Mouse (Mus musculus): ENCODE measurements at regions not wholly inside any gene's neighbourhood (a gene's known extent, or its start where the extent isn't known, plus 50 kb on each side); places are given as distances from the start of the nearest gene placed in this dataset.
A peak's percentile ranks its signal among the peaks of the same experiment; 100 is the strongest.

DNA sequence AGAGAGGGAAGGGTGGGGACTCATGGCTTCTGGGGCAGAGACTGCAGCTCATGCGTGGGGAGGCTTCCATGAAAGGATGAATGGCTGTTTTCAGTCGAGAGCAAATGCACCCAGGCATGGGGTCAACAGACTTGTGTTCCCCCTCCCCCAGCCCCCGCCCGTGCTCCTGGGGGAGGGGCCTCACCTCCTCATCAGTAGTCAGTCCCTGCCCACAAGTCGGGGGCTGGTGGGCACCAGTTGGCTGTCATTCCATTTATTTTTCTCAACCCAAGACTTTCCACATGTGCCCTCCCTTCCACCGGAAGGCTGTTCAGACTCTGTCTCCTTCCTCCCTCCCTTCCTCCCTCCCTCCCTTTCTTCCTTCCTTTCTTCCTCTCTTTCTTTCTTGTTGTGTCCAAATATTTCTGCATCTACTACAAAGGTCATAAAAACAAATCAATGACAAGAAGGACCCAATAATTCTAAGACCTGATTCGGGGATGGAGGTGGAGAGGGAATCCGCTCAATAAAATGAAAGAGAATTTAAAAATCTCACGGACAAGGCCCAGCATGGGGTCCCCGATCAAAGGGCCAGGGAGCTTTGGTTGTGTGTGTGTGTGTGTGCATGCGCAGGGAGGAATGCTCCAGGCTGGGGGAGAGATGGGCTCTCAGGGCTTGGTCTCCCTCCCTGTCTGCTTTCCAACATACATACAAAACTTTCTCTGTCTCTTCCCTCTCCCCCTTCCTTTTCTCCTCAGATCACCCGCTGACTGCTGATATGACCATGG lies 57.7 kb downstream of the Rpl14 start:
- no peak for DNase-seq (ENCODE audit: low spot score in 2 of 2)

DNA sequence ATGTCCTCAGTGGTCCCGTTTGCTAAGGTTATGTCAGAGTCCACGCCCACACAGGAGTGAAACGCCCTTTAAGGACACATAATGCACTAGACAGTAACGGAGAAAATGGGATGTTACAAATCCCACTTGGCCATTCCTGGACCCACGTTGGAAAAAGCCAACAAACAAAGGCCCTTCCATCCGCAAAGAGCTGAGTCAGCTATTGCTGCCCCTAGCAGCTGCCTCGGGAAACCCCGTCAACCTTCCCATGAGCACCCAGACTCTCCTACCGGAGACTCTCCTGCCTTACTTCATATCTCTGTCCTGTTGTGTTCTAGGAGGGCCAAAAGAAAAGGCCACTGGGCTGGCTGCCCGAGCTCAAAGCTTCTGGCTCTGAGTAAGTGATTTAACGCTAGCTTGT lies 58.4 kb downstream of the Rpl14 start:
- no peak for DNase-seq (ENCODE audit: low spot score in 2 of 2)

DNA sequence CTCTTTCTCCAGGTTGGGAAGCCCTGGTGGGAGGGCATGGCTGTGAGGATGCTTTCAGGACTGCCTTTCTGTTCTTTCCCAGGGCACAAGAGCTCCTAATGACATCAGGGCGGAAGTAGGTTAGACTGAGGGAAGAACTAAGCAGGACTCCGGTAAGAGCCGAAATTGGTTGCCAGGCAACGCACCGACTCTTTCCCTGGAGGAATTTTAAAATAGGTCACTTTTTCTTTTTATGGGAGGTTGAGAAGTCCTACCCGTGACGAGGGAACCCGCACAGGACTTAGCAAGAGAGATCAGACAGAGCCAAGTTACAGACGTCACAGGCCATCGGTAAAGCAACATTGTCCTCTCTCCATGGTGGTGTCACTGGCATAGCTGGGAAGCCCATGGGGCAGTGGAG lies 61.6 kb downstream of the Rpl14 start:
- DNase-seq (ENCODE audit: low spot score in 2 of 2): no peak

DNA sequence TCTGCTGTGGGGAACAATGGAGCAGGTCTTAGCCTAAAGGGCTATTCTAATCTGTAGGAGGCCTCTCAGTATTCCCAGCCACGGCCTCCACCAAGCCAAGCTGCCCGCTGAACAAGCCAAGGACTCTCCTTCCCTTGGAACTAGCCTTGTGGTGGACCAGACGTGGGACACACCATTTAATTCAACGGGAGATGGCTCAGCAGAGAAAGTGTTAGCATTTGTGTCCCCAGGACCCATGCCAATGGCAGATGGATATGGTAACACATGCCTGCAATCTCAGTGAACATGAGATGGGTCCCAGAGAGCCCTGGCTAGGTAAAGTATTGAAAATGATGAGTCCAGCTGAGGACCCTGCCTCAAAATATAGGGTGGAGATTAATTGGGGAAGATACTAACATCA lies 71.4 kb downstream of the Rpl14 start:
- DNase-seq (ENCODE audit: low spot score in 2 of 2): no peak

DNA sequence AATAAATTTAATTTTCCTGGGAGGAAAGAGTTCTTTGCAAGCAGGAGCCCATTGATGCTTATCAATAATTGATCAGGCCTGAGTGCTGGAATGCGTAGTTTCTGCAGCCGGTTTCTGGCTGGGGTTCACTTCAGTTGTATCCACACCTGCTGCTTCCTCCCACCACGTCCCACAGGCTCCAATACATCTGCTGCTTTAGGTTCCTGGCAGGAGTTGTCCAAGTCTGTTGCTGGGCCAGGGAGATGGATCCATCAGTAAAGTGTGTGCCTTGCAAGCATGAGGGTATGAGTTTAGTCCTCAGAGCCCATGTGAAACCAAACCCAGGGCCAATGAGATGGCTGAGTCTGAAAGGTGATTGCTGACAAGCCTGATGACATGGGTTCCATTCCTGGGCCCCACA lies 72.1 kb downstream of the Rpl14 start:
- no peak for DNase-seq (ENCODE audit: low spot score in 2 of 2)

DNA sequence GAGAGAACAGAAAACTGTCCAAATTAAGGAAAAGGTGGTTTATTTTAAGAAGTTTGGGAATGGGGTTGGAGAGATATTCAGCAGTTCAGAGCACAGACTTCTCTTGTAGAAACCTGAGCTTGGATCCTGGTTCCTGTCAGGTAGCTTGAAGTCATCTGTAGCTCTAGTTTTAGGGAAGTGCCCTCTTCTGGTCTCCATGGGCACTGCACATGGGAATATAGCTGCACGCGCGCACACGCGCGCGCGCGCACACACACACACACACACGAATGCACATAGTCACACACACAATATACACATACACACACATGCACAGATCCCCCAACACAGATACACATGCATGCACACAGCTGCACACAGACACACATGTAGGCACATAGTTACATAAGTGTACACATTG lies 74.5 kb downstream of the Rpl14 start:
- no peak for DNase-seq (ENCODE audit: low spot score in 2 of 2)

DNA sequence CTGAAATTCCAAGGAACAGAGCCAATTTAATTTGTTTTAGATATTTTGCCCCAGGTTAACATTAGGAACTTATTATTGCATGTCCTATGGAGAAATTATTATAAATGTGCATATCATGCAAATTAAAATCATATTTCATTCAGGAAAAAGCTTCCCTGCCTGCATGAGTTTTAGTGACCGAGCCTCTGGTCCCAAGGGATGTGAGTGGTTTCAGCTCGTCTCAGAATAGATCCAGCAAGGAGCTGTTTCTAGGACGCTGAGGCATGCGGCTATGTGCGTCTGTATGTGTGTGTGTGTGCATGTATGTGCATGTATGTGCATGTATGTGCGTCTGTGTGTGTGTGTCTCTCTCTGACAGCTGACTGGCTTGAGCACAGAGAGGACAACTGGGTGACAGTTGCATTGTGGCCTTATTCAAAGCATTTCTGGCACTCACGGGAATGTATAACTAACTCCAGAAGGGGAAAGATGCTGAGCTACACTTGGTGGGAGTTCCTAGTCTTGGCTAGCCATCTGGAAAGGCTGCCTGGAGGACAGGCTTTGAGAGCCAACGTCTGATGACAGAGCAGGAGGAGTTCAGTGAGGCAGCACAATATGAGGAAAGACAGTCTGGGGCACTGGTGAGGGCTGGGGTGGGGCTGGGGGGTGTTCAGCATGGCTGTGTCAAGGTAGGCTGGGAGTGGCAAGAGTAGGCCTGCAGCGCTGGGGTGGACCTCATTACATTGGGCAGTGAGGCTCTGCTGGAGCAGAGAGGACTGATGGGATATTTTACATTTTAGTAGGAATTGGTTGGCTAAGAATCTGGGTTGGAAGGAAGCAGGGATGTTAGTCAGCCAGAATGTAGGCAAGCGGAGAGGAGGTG lies 75.8 kb downstream of the Rpl14 start:
- DNase-seq (ENCODE audit: low spot score in 2 of 2): no peak

DNA sequence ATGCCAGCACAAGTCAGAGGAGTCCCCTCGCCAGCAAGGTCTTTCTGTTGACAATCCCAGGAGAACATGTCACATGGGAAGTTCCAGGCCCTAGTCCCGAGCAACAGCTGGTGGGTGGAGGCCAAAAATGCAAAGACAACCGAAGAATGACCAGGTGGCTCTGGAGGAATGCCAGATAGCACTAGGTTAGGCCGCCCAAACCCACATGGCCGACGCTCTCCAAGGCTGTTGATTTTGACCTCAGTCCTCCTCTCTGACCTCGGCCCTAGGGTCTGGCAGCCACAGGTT lies 76.4 kb downstream of the Rpl14 start:
- no peak for DNase-seq (ENCODE audit: low spot score in 2 of 2)

DNA sequence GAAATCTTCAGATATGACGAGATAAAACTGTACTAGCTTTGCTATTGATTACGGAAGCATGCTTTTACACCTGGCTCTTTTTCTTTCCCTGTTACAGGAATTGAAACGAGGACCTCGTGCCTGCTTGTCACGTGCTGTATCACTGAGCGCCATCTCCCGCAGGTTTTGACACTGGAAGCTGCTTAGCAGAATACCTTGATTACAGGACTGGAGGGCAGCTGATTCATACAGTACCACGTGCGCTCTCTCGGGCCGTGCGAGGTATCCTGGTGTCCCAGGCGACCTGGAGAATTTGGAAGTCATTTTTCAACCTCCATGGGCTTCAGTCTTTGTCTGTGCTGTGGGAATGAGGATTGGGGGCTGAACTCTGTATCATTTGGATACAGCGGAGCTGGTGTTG lies 81.5 kb downstream of the Rpl14 start:
- no peak for DNase-seq (ENCODE audit: low spot score in 2 of 2)

DNA sequence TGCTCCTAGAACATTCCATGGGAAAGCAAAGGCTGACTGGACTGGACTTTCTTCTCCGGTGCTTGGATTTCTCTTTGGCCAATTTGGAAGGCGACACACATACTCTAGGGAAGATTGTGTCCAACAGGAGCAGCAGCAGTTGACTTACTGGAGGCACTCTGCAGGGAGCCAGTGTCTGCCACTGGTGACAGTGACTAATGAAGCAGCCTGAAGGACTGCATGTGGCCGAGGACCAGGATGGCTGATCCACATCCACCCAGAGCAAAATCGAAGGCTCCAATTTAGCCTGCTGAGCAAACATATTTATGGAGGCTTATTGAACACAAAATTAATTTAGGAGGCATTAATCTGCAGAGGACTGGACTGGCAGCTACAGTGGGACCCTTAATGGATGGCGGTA lies 81.9 kb downstream of the Rpl14 start:
- DNase-seq (ENCODE audit: low spot score in 2 of 2): no peak

DNA sequence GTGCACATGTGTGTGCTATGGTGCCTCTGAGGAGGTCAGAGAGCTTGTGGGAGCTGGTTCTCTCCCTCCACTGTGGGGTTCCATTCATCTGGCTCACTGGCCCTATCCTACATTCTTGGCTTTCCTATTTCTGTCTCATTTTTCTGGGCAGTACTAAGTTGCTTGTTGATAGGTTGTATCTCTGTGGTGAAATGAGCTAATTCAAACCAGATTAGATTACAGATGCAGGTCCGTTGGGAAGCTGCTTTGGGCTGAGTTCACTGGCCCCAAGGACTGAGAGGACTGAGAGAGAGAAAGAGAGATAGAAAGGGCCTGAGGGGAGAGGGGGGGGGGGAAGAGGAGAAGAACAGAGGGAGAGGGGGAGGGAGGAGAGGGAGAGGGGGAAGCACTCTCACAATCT lies 83.5 kb downstream of the Rpl14 start:
- no peak for DNase-seq (ENCODE audit: low spot score in 2 of 2)

DNA sequence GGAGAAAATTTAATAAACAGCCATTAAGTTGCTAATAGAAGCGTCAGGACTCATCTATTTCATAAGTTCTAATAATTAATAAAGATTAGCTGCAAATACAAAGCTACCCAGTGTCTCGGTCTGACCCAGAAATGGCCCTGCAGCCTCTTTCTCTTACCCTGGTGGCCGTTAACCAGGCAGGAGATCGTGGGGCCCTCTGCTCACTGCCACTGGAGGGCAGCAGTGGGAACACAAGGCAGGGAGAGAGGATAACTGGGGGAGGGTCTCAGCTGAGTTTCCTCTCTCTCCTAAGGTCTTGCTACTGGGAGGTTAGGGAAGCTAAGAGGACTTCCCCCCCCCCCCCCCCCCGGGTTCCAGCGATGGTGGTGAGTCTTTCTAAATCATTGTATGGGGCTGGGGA lies 85.7 kb downstream of the Rpl14 start:
- DNase-seq (ENCODE audit: low spot score in 2 of 2): peak in 1 of 2 experiments; percentile 22

DNA sequence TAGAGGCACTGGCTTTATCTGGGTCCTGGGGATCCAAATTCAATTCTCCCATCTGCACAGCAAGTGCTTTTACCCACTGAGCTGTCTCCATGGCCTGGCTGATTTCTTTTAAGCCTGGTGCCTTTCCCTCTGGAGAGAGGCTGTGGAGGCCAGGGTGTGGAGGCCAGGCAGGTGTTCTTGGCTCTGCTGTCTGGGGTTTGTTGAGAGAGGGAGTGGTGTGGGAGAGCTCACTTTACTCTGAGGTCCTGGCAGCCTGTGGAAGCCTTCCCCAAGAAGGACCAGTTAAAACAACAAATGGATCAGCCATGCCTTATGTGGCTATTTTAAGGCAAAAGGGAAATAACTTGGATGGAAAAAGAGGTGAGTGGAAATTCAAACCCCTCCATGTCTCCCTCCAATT lies 86.5 kb downstream of the Rpl14 start:
- no peak for DNase-seq (ENCODE audit: low spot score in 2 of 2)

DNA sequence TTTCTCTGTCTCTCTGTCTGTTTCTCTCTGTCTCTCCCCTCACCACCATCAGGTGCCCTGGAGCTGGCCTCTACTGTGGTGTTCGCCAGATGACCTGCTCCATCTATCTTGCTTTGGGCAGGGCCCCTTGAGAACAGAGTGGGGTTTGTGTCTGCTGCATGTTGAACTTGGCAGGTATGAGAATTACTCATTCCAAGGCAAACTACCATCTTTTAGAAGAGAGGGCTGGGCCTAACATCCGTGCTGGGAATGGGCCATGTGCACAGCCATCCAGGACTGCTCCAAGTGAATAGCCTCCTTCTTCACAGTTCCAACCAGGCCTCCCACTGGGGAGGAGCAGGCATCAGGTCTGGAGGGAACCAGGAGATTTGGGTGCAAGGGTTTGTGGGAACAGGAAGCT lies 87.3 kb downstream of the Rpl14 start:
- DNase-seq (ENCODE audit: low spot score in 2 of 2): no peak

DNA sequence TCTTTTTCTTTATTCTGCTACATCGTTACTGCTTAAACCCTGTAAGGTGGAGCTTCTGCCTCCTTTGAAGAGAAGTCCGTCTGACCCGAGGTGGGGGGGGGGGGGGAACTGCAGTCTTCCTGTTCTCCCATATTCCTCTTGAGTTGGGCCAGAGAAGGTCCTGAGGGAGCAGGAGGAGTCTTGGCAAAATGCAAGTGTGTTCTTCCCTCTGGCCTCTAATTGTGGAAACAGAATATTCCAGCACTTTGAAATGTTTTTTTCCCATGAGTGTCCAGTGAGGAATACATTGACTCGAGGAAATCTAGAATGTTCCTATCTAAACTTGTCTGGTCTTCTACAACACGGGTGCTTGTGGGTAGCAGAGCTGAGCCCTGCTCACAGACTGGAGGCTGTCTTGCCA lies 90.0 kb downstream of the Rpl14 start:
- DNase-seq (ENCODE audit: low spot score in 2 of 2): no peak

DNA sequence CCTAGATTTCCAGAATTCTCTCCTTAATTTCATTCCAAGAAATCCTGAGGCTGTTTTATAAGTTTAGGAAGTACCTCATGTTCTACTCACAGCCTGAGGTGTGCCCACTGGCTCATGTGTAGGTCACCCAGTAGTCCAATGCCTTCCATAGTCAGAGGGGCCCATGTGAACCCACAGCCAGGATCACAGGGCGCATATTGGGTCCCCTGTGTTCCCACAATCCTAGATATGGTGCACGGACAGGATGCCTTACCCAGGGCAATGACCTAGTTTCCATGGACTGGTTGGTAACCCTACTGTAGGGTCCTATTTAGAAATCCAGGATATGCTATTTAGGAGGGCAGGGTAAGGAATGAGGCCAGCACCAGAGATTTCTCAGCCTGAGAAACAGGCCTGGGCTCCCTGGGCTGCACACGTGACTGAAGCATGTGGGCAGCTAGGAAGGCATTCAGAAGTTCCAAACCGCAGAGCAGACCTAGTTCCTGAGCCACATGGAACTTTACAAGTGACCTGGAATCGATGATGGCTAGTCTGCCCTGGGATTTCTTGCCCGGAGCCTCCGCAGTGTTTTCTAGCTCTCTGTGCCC lies 90.5 kb downstream of the Rpl14 start:
- DNase-seq (ENCODE audit: low spot score in 2 of 2): no peak

DNA sequence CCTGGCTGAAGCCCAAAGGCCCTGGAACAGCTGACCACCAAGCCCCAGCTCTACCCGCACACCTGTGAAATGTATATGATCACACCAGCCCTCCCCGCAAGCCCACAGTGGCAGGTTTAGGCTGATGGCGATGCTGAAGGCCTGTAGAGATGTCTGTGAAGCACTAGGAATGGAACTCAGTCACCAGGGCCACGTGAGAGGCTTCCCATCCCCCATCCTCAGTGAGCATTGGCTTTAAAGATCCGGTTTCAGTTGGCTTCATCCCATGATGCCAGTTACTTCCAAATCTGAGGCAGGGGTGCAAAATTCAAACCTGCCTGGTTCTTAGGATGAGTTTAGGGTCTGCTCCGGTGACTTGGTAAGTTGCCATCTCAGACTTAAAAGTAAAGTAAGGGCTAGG lies 91.9 kb downstream of the Rpl14 start:
- no peak for DNase-seq (ENCODE audit: low spot score in 2 of 2)

DNA sequence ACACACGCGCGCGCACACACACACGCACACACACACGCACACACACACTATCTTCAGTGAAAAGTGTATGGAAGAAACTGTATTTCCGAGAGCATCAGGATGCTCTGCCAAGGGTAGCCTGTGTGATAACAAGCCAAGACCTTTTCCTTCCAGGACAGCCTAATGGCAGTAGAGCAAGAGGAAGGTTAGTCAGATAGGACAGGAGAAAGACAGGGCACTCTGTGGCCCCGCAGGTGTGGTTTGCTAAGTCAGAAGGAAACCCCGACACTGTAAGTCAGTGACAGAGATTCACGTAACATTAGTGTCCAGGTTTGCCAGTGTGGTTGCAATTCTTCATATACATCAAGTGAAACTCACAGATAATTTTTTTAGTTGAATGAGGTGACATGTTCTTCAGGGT lies 92.8 kb downstream of the Rpl14 start:
- no peak for DNase-seq (ENCODE audit: low spot score in 2 of 2)

DNA sequence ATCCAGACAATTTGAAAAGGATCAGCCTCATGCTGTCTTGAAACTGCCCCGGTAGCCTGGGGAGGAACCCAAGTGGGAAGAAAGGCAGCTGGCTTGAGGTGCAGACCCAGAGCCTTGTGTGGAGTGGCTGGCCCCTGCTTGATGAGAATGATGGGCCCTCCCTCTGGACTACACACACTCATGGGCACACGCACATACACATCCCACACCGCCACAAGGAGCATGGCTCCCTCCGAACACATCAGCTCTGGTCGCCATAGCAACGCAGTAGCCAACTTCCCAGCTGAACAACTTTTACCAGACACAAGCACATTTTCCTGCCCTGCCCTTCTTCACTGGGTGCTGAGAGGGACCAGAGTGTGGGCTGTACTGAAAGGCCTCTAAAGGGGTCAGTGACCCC lies 101.2 kb downstream of the Rpl14 start:
- DNase-seq (ENCODE audit: low spot score in 2 of 2): no peak

DNA sequence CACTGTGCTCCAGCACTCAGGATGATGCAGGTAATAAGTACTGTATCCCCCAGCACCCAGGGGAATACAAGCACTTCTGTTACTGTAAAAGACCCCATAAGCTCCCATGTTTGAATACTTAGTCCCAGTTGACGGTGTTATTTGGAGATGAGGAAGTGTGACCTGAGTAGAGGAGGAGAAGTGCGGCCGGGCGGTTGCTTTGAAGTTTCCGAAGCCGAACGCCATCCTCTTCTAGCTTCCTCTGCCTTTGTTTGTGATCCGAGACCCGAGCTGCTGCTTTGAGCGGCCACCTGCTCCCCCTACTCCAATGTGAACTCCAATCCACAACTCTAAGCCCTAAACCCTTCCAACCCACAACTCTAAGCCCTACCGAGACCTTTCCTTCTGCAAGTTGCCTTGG lies 103.6 kb downstream of the Rpl14 start:
- no peak for DNase-seq (ENCODE audit: low spot score in 2 of 2)

DNA sequence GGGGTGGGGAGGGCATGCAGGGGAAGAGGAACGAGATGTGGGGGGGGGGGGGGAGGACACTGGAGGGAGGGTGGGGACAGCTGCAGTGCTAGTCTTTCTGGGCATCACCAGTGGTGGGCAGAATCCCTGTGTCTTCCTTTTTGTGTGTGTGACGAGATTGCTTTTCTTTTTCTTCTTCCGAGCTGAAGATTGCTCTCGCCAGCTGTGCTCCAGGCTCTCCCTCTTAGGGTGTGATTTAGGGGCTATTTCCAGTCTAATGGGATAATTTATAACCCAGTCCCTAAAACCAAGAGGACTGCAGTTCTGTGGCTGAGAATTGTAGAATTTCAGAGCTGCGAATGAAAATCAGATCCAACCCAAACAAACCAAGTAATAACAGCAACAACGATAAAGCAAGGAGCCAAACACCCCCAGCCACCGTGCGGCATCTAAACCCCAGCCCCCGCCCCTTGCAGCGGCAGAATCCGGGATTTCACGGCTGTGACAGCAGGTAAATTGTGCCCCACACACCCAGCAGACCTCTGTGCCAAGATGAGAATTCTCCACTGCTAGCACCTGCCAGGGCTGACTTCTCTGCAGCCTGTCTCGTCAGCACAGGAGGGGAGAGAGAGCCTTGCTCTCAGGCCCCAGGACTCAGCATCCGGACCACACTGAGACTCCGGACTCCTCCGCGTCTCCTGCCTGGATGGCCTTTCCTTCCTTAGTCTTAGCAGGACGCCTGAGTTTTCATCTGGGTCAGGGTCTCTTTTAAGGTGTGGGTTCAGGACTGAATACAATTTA lies 104.3 kb downstream of the Rpl14 start:
- DNase-seq (ENCODE audit: low spot score in 2 of 2): no peak

DNA sequence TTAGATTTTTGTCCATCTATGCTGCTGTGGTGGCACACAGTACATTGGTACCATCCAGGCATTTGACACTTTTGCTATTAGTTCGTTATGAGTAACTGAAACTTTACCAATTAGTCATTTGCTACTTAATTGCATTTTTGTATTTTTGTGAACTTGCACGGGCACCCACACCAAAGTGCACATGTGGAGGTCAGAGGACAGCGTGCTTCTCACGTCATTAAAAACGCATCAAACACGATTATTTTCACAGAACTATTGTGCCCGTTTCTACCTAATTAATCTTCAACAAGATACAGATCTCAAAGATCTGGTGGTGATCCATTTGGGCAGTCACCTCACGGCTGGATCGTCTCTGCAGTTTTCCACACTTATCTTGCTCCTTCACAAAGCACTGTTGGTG lies 105.1 kb downstream of the Rpl14 start:
- no peak for DNase-seq (ENCODE audit: low spot score in 2 of 2)

All from spleen, postnatal 10 days (tissue).